Mouse (Mus musculus) hindbrain, embryonic 11.5 days (tissue): ENCODE measurements around the gene Rag1. TPM values are rescaled to one million over a fixed set of nuclear protein-coding genes. Genes with fewer than 3 reads are reported as not detected.

Experiments used
- ATAC-seq: fragments of 200-750 bp; cut with Nextera tagmentation; 2 replicates; pipeline ENCODE4 v1.8.0; 2017; ENCODE audit warnings: mild to moderate bottlenecking, moderate TSS enrichment, moderate library complexity; ENCODE audit not compliant: low FRiP score
- DNase-seq: peaks from one replicate; pipeline ENCODE4 v3.0.0-alpha.2; 2015; ENCODE audit warnings: low spot score
- H3K27ac ChIP-seq: fragments of 300-500 bp; sonication (generic); 2 replicates; pipeline ENCODE4 v1.5.1; 2014; ENCODE audit warnings: mild to moderate bottlenecking, low read depth, low read length
- H3K27me3 ChIP-seq: fragments of 300-500 bp; sonication (generic); 2 replicates; pipeline ENCODE4 v1.6.1; 2014; ENCODE audit warnings: mild to moderate bottlenecking, low read length, moderate library complexity, mixed read lengths; ENCODE audit not compliant: control insufficient read depth, insufficient read depth
- H3K36me3 ChIP-seq: fragments of 300-500 bp; sonication (generic); 2 replicates; pipeline ENCODE4 v1.6.1; 2014; ENCODE audit warnings: mild to moderate bottlenecking, low read length, moderate library complexity, mixed read lengths; ENCODE audit not compliant: control insufficient read depth, insufficient read depth
- H3K4me1 ChIP-seq: fragments of 300-500 bp; sonication (generic); replicated peaks from 2 replicates; pipeline ENCODE4 v1.6.1; 2014; ENCODE audit warnings: low read length, mixed read lengths; ENCODE audit not compliant: control insufficient read depth, insufficient read depth
- H3K4me2 ChIP-seq: fragments of 300-500 bp; sonication (generic); replicated peaks from 2 replicates; pipeline ENCODE4 v1.6.1; 2014; ENCODE audit warnings: mild to moderate bottlenecking, low read depth, low read length
- H3K4me3 ChIP-seq: fragments of 300-500 bp; sonication (generic); 2 replicates; pipeline ENCODE4 v1.5.1; 2014; ENCODE audit warnings: low read depth, low read length
- H3K9ac ChIP-seq: fragments of 300-500 bp; sonication (generic); 2 replicates; pipeline ENCODE4 v1.6.1; 2014; ENCODE audit warnings: low read depth, low read length
- H3K9me3 ChIP-seq: fragments of 300-500 bp; sonication (generic); 2 replicates; pipeline ENCODE4 v1.6.1; 2016; ENCODE audit warnings: low read length; ENCODE audit not compliant: control insufficient read depth
- WGBS: fragments of 180-500 bp; shearing (Covaris S2); extraction: QIAGEN DNeasy Blood & Tissue Kit; methylation state at CpG from one replicate; pipeline ENCODE4 v1.1.7; 2014; 5-methylcytosine and 5-hydroxymethylcytosine counted together
- polyA plus RNA-seq: library from polyadenylated mRNA; unstranded; fragments of >200 nt; fragmentation: Nextera tagmentation; extraction: Ambion mirVana; gene quantifications from 2 replicates; pipeline ENCODE4 v1.2.1, GENCODE M21; 2014

Rag1 gene
- polyA plus RNA-seq, 1 experiment from 2014 or later, result 0.59 TPM

DNA sequence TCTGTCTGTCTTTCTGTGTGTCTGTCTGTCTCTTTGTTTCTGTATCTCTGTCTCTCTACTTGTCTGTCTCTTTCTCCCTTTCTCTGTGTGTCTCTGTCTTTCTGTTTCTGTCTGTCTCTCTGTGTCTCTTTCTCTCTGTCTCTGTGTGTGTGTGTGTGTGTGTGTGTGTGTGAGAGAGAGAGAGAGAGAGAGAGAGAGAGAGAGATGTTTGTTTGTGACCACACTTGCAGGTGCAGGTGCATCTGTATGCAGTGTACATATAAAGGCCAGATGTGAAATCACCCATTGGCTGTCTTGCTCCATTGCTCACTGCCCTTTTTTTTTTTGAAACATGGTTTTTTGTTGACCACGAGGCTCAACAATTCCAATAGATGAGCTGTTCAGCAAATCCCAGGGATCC, 1.1 kb upstream of the Rag1 start:
- Histone ChIP-seq H3K9me3 (no peaks in the 10 kb centered on the region), H3K27me3 (no peaks in the 10 kb centered on the region), H3K4me2 (no peak overlapping the region), H3K27ac (no peak overlapping the region), H3K4me1 (no peaks in the 10 kb centered on the region), H3K36me3 (no peaks in the 10 kb centered on the region), H3K9ac (no peak overlapping the region), H3K4me3 (no peak overlapping the region)
- 74% methylated on average over 1 of the region's 1 CpGs for WGBS
- no peak for DNase-seq
- no peak for ATAC-seq

DNA sequence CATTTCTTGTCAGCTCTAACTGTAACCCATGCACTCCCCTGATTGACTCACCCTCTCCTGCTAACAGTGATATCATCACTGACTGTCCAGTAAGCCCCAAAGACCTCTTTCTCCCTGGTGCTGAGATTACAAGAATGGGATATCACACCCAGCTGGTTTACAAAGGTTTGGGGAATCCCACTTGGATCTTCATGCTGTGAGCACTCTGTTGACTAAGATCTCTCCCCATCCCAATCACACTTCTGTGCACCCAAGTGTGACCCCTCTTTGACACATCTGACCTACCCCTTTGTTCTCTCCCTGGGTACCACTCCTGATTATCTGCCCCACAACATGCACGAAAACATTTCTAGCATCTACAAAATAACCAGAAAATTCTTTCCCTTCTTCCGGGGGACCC, 940 bp downstream of the Rag1 start:
- no peaks in the 10 kb centered on the region for H3K27me3 ChIP-seq

DNA sequence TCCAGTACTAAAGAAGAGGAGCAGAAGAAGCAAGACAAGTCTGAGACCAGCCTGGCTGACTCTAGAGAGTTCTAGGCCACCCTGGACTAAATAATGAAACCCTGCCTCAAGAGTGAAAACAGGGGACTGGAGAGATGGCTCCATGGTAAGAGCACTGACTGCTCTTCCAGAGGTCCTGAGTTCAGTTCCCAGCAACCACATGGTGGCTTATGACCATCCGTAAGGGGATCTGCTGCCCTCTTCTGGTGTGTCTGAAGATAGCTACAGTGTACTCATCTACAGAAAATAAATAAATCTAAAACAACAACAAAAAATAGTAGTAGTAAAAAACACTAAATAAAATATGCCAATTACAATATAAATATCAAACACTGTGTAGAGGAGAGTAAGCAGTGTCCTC, 3.5 kb downstream of the Rag1 start:
- Histone ChIP-seq H3K27ac (no peak overlapping the region), H3K9me3 (no peaks in the 10 kb centered on the region), H3K4me3 (no peak overlapping the region), H3K27me3 (no peaks in the 10 kb centered on the region), H3K4me2 (no peak overlapping the region), H3K9ac (no peak overlapping the region), H3K4me1 (no peaks in the 10 kb centered on the region), H3K36me3 (no peaks in the 10 kb centered on the region)
- ATAC-seq (no peak), DNase-seq (no peak)
- 86% methylated on average over 1 of the region's 1 CpGs for WGBS

More for the DNA sequence above, 940 bp downstream of the Rag1 start:
- DNase-seq (no peak), ATAC-seq (no peak)
- Histone ChIP-seq H3K27ac (no peak overlapping the region), H3K9ac (no peak overlapping the region), H3K4me2 (no peak overlapping the region), H3K4me3 (no peak overlapping the region), H3K36me3 (no peaks in the 10 kb centered on the region), H3K9me3 (no peaks in the 10 kb centered on the region), H3K4me1 (no peaks in the 10 kb centered on the region)
- 56% methylated on average over 2 of the region's 2 CpGs for WGBS

DNA sequence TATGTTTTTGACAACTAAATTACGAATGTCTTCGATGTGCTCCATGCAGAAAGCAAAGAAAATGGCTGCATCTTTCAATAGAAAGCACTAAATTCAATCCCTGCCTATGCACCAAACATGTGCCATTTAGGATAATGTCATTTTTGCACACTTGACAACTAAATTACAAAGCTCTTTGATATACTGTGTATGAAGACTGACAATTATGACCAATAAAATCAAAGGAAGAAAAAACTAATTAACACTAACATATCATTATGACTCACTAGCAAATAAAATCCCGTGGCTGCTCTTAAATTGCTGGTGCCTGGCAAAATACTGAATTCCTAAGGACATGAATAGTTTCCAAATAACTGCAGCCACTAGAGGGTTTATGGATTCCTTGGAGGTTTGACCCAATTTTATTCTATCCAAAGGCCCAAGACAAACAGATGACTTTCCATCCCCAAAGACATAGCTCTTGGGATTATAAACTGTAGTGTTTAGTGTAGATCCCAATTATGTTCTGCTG, 9.4 kb downstream of the Rag1 start:
- 89% methylated on average over 3 of the region's 3 CpGs for WGBS
- no peak overlapping the region for H3K4me2 ChIP-seq
- H3K9ac ChIP-seq, result no peak overlapping the region
- no peaks in the 10 kb centered on the region for H3K27me3 ChIP-seq
- H3K9me3 ChIP-seq, result no peaks in the 10 kb centered on the region
- no peaks in the 10 kb centered on the region for H3K4me1 ChIP-seq
- no peak overlapping the region for H3K4me3 ChIP-seq
- no peak for DNase-seq
- ATAC-seq, result no peak
- H3K36me3 ChIP-seq, result no peaks in the 10 kb centered on the region
- H3K27ac ChIP-seq, result no peak overlapping the region

DNA sequence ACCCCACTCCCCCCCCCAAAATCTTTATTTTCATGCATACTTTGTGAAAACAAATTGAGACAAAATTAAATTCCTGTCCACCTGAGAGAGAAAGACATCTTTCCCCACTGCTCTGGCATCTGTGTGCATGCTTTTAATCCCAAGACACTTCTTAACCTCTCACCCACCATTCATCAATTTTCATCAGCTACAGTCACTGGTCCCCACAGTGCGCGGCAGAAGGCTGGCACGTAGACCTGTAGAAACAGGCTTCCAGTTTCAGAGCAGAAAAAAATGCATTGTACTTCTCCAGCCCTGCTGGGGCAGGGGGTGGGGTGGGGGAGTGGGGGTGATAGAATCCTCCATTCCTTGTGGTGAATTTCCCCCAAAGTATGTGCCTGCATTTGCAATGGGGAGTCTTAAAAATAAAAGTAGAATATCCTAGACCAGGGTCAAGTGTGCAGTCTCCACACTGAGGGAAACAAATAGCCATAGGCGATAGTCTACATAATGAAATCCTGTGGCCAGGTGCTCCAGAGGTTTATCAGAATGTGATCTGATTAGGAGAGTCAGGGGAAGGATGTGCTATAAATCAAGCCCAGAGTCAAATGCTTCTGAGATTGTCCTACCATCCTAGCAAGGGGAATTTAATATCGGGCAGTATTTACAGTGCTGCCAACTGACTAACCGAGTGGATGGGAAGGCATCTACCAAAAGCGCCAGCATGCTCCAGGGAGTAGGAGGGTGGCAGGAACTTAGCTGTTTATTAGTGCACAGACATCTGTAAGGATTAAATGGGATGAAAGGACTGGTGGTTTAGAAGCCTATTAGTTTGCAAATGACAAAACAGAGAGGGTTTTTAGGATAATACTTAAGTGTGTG, 10.1 kb downstream of the Rag1 start:
- no peak overlapping the region for H3K4me2 ChIP-seq
- H3K36me3 ChIP-seq, result no peaks in the 10 kb centered on the region
- H3K27me3 ChIP-seq, result no peaks in the 10 kb centered on the region
- peak; percentile 83 for ATAC-seq
- 0 out of 2 replicates have a peak overlapping the region, but pooled peaks have one; percentile 36 for H3K27ac ChIP-seq
- WGBS, result 44% methylated on average over 7 of the region's 7 CpGs
- H3K9ac ChIP-seq, result no peak overlapping the region
- H3K4me3 ChIP-seq, result no peak overlapping the region
- H3K9me3 ChIP-seq, result no peaks in the 10 kb centered on the region
- no peaks in the 10 kb centered on the region for H3K4me1 ChIP-seq
- peak; percentile 47 for DNase-seq

DNA sequence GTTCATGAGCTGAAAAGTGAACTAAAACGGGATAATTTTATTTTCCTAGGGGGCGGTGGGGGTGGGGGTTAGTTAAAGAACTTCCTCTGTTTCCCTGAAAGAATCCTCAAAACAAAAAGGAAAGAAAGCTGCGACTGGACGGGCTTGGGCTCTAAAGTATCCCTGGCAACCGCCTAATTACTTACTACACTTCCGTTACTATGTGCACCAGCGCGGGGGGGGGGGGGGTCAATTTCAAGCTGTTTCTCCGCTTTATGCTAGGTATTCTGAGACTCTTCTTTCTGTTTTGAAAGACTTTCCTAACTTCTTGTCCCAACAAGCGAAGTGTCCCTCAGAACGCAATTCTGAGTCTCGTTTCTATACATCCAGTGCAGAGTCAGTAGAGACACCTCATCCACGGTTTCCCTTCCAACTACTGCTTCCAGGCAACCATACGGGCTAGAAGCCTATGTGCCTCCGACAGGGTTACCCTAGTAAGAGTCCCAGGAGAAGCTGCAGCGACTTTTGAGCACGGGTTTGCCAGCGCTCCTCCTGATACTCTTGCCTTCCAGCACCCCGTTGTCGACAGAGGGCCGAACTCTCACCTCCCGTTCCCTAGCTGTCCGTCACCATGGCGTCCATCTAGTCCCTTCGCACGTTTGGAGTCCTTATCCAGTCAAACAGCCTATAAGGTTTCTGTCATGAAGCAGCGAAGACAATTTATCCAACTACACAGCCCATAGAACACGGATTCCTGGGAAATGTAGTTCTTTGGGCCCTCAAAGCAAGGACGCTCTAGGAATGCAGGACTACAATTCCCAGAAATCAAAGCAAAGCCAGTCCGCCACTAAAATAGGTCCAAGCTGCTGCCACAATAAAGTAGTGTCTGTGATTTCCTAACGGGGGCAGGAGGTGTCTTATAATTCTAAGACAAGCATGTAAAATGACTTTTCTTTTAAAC, 20.7 kb downstream of the Rag1 start:
- peak overlapping the region; percentile 66 for H3K4me3 ChIP-seq
- WGBS, result 1% methylated on average over 31 of the region's 31 CpGs
- peak; percentile 99 for ATAC-seq

DNA sequence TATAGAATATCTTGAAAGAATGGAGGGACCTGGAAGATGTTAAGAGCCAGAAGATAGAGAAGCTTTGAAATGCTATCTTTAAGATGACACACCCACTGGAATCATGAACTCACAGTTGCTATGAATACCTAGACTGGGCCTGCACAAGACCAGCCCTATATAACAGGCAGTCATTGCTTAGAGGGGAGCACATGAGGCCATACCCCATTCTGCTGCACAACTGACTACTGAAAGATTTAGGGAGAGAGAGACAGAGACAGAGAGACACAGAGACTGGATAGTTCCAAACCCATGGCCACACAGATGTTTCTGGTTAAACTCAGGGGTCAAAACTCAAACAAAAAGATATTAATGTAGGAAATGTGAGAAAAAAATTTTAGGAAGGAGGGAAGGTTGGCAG, 22.1 kb downstream of the Rag1 start:
- H3K9ac ChIP-seq, result no peak overlapping the region
- no peak for DNase-seq
- H3K27me3 ChIP-seq, result no peaks in the 10 kb centered on the region
- H3K4me3 ChIP-seq, result no peak overlapping the region
- H3K4me1 ChIP-seq, result no peaks in the 10 kb centered on the region
- no peaks in the 10 kb centered on the region for H3K36me3 ChIP-seq
- ATAC-seq, result no peak
- no peak overlapping the region for H3K27ac ChIP-seq
- H3K9me3 ChIP-seq, result no peaks in the 10 kb centered on the region
- no peak overlapping the region for H3K4me2 ChIP-seq

More for the DNA sequence above, 20.7 kb downstream of the Rag1 start:
- Histone ChIP-seq H3K36me3 (no peaks in the 10 kb centered on the region), H3K27ac (peak overlapping the region; percentile 80), H3K4me1 (no peaks in the 10 kb centered on the region), H3K4me2 (peak overlapping the region; percentile 51), H3K9ac (peak overlapping the region; percentile 70), H3K9me3 (no peaks in the 10 kb centered on the region), H3K27me3 (no peaks in the 10 kb centered on the region)
- peak; percentile 95 for DNase-seq

DNA sequence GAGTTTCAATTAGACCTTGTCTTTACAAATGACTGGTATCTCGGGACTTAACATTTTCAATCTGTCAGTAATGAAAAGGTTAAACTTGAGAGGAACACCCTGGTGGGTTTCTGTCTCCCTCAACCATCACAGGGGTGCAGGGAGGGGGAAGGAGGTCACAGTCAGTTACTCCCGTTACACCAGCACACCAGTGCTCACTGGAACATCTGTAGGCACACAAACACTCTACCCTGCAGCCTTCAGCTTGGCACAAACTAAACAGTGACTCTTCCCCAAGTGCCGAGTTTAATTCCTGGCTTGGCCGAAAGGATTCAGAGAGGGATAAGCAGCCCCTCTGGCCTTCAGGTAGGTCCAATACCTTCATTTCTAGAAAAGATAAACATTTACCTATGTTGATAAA, 24.8 kb downstream of the Rag1 start, which contains the start of gene Rag2:
Gene Rag2, plus strand, starts transcription at position 193 of the 400 bp plus-strand sequence.
- no peaks in the 10 kb centered on the region for H3K4me1 ChIP-seq
- no peak within 1 kb of the TSS for H3K4me2 ChIP-seq
- ATAC-seq, result no peak
- no peak within 1 kb of the TSS for H3K27ac ChIP-seq
- H3K9me3 ChIP-seq, result no peaks in the 10 kb centered on the region
- DNase-seq, result no peak
- no peak within 1 kb of the TSS for H3K4me3 ChIP-seq
- no peaks in the 10 kb centered on the region for H3K36me3 ChIP-seq
- 62% methylated on average over 4 of the region's 4 CpGs for WGBS
- no peak within 1 kb of the TSS for H3K9ac ChIP-seq
- H3K27me3 ChIP-seq, result no peaks in the 10 kb centered on the region
